Mouse (Mus musculus): ENCODE measurements at regions not wholly inside any gene's neighbourhood (a gene's known extent, or its start where the extent isn't known, plus 50 kb on each side); places are given as distances from the start of the nearest gene placed in this dataset.

- DNase-seq (ENCODE audit: extremely low spot score) = no peak
These were observed 1059.6 kb downstream of the Pla2g4a start for GRCm38 (mm10) chr1:148901319-148902033.

GRCm38 (mm10) chr1:148870788-148871187 lies 1090.3 kb downstream of the Pla2g4a start:
- DNase-seq (ENCODE audit: extremely low spot score) = no peak

DNA sequence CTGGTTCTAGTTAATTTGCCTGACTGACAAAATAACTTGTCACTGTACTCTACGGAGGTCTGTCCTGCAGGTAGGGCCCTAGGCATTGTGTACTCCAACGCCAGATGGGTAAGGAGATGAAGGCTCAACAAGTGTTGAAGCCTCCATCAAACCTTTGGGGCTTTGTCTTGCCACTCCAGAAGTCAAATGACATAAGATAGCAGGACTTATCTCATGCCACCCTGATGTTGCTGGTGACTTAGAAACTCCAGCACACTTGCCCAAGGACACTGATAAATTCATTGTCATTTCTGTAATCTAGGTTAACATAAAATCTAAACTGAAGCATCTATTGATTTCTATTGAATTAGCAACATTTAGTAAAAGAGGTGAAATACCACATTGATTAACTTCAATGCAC lies 1097.5 kb downstream of the Pla2g4a start:
- DNase-seq (ENCODE audit: extremely low spot score) = no peak

GRCm38 (mm10) chr1:148852990-148853389 lies 1108.1 kb downstream of the Pla2g4a start:
- DNase-seq (ENCODE audit: extremely low spot score) = no peak

DNA sequence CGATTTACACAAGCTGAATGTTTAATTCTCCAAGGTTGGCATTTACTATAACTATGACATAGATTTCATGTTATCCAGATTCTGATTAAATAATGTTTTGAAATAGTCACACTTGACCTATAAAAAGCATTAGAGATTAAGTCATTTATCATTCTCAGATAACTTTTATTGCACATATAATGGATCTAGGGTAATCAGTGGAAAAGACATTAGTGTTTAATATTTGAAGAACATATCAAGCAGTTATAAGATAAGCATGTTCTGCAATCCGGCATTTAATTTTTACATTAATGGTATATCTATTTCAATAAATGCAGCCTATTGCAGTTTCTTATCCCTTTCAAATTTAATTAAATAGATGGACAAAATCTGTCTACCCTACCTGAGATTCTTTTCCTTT lies 1114.5 kb downstream of the Pla2g4a start:
- no peak for DNase-seq (ENCODE audit: extremely low spot score)

DNA sequence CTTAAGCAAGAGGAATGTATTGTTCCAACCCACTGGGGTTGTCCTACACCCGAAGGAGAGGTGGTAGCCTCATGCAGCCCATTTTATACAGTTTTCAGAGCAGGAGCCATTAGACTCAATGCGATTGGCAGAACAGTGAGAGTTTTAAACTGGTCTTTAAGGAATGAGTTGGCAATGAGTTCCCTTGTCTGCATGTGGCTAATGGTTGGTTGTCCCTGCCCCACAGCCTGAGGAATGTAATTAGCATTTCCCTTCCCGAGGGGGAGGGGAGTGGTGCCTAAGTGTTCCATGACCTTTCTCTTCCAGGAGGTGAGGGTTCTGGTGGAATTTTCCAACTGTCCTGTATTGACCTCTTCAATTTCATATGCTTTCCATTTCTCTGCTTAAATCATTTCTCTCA lies 1137.9 kb downstream of the Pla2g4a start:
- DNase-seq (ENCODE audit: extremely low spot score) = no peak

GRCm38 (mm10) chr1:148808707-148809106 lies 1152.4 kb downstream of the Pla2g4a start:
- no peak for DNase-seq (ENCODE audit: extremely low spot score)

- DNase-seq (ENCODE audit: extremely low spot score) = no peak
These were observed 1164.0 kb downstream of the Pla2g4a start for GRCm38 (mm10) chr1:148797110-148797509.

- DNase-seq (ENCODE audit: extremely low spot score) = no peak
These were observed 1210.3 kb downstream of the Pla2g4a start for GRCm38 (mm10) chr1:148750806-148751205.

DNA sequence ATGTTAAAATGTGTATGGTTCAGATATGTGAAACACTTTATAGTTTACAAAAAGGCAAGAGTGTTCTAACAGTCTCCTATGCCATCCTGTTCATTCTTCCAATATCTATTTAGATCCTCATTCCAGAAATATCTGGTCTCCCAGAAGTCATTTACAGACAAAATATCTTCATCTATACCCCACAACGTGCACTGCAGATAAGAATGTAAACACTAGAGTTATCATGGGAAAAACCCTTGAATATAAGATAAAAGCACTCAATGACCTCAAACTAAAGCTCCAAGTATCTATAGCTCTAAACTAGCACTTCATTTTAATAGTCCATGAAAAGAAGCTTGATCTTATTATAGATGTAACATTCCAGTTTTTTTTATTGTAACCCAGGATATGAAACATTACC lies 1239.0 kb downstream of the Pla2g4a start:
- no peak for DNase-seq (ENCODE audit: extremely low spot score)

GRCm38 (mm10) chr1:148721409-148721808 lies 1239.7 kb downstream of the Pla2g4a start:
- DNase-seq (ENCODE audit: extremely low spot score) = no peak

DNA sequence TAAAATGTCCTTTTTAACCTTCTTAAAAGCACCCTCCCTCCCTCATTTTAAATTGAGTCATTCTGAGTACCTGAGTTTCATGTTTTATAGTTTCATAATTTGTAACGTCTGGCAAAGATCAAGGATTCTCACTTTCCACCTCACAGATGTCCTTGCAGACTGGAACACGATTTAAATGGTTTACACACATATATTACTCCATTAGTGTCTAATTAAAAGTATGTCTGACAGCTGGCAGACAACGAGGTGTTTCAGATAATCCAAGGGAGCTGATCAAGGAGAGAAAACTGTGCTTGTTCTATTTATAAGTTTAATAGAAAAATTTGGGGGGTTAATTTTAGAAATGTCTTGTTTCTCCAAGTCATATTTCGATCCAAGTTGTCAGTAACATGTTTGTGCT lies 1240.1 kb downstream of the Pla2g4a start:
- no peak for DNase-seq (ENCODE audit: extremely low spot score)

- DNase-seq (ENCODE audit: extremely low spot score) = no peak
These were observed 1253.0 kb downstream of the Pla2g4a start for GRCm38 (mm10) chr1:148708084-148708483.

DNA sequence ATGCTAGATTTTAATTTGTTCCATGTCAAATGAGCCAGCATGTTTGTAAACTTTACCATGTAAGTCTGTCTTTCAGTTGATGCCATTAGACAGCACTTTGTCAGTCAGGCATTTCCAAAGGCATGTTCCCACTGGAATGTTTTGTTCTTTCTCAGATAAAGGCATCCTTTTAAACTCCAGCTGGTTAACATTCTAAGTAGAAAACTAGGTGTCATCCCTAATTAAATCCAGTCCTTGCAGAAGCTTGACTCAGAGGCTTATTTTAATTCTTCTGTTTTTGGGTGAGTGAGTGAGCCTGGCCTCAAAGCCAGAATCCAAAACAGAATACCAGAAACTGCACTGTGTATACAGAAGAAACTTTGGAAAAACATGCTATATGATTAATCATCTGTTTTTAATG lies 1253.4 kb downstream of the Pla2g4a start:
- DNase-seq (ENCODE audit: extremely low spot score) = no peak

GRCm38 (mm10) chr1:148706271-148706807 lies 1254.8 kb downstream of the Pla2g4a start:
- no peak for DNase-seq (ENCODE audit: extremely low spot score)

DNA sequence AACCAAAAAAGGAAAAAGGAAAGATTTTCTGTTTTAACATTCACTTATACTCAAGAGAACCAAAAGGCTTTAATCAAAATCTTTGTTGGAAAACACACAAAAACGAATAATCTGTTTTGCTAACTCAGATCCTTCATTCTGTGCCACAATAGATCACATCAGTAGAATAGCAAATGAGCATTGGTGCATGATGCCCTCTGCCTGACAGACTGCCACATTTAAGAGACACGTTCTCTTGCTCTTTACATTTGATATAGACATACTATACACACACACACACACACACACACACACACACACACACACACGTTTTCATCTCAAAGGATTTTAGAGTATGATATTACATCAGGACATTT lies 1260.5 kb downstream of the Pla2g4a start:
- no peak for DNase-seq (ENCODE audit: extremely low spot score)

GRCm38 (mm10) chr1:148699854-148700598 lies 1261.1 kb downstream of the Pla2g4a start:
- no peak for DNase-seq (ENCODE audit: extremely low spot score)

GRCm38 (mm10) chr1:148690085-148690484 lies 1271.0 kb downstream of the Pla2g4a start:
- no peak for DNase-seq (ENCODE audit: extremely low spot score)

DNA sequence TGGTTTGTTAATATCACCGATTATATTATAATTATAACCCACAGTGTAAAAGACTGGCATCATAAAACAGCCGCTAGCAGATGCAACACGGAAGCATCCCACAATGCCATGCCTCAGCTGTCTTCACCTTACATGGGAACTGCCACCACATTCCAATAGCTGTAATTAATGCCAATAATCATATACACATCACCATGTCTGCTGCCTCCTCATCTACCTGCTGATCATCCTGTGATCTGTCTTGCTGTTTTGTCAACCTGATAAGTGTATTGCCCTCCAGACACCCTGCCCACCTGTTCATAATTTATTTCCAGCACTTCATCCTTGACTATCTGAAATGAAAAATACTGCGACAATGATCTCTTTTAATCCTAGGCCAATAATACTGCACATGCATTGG lies 1271.5 kb downstream of the Pla2g4a start:
- no peak for DNase-seq (ENCODE audit: extremely low spot score)

GRCm38 (mm10) chr1:148675516-148675915 lies 1285.6 kb downstream of the Pla2g4a start:
- no peak for DNase-seq (ENCODE audit: extremely low spot score)

GRCm38 (mm10) chr1:148664409-148664808 lies 1296.7 kb downstream of the Pla2g4a start:
- no peak for DNase-seq (ENCODE audit: extremely low spot score)

DNA sequence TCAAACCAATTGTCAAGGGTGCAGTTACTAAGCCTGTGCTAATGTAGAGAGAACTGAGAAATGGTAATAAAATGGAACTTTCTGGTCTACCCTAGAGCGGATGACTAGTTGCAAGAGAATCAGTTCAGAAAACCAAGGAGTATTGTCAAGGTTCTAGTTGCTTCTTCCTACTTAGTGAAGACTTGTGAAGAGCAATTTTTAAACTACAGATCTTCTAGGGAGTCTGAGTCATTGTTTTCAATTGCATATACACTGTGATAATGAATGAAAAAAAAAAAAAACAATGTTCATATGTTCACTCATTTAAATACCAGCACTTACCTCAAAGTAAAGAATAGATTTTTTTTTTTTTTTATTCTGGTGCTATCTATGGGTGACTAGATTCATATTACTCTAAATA lies 1304.1 kb downstream of the Pla2g4a start:
- no peak for DNase-seq (ENCODE audit: extremely low spot score)

Data from embryo, embryonic 9.5 days (tissue).